Mouse (Mus musculus) A20 (cell line): ENCODE data around the gene Nyx.

Experiments used
- DNase-seq: peaks from one replicate; pipeline ENCODE4 v3.0.0-alpha.2; 2011; ENCODE audit warnings: low read depth, low spot score

The Nyx gene

GRCm38 (mm10) chrX:13492922-13493321, 27.0 kb downstream of the Nyx start:
- DNase-seq = no peak

GRCm38 (mm10) chrX:13494892-13495703, 29.2 kb downstream of the Nyx start:
- no peak for DNase-seq

DNA sequence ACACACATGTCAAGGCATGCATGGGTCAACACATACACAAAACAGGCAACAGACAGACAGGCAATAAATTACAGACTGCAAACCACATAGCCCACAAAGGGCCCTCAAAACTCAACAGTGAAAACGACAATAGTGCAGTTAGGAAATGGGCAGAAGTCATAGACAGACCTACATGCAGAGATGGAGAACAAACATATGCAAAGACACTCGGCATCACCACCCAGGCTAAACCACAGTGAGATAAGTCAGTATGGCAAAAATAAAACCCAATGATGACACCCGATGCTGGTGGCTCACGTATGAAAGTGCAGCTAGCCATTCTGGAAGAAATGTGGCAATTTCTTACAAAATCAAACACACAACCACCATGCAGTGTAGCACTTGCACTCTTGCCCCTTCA, 34.4 kb downstream of the Nyx start:
- no peak for DNase-seq

DNA sequence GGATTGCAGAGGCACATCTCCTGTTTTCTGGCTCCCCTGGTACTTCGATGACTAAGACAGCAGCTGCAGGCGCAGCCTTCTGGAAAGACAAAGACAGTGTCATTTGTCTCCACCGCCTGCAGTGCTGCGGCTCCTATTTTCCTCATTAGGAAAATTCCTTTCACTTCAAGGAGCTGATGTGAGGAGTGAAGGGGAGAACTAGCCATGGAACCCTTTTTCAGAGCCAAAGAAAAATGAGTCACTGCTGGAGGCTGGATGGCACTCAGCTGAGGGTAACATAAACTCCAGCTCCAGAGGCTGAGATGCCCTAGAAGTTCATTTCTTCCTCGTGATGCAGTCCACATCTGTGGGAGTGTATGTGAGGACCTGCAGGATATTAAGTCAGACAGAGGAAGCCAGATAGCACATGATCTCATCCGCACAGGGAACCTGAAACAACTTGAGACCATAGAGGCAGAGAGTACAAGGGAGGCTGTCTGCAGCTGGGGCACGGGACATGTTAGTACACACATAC, 37.0 kb downstream of the Nyx start:
- no peak for DNase-seq

- no peak for DNase-seq
These were observed 38.5 kb downstream of the Nyx start for GRCm38 (mm10) chrX:13504389-13504788.

- DNase-seq = no peak
These were observed 40.5 kb downstream of the Nyx start for GRCm38 (mm10) chrX:13506376-13506775.

DNA sequence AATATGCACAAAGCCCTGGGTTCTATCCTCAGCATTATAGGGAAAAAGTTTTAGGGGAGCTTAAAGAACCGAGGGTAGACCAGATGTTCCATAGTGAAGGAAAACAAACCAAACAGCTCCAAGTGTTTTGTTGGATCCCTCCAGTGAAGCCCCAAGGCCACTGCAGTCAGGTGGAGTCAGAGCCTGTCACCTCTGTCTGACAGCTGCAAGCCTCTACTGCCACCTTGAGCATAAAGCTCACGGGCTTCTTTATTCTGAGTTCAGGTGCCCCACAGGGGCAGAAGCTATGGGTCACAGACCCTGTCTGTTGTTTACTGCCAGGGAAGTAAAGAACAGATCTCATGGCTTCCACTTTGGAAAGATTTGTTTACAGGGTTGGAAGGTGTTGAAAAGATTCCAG, 47.2 kb downstream of the Nyx start:
- peak; percentile 33 for DNase-seq

- DNase-seq = no peak
These were observed 48.0 kb downstream of the Nyx start for GRCm38 (mm10) chrX:13513864-13514263.

DNA sequence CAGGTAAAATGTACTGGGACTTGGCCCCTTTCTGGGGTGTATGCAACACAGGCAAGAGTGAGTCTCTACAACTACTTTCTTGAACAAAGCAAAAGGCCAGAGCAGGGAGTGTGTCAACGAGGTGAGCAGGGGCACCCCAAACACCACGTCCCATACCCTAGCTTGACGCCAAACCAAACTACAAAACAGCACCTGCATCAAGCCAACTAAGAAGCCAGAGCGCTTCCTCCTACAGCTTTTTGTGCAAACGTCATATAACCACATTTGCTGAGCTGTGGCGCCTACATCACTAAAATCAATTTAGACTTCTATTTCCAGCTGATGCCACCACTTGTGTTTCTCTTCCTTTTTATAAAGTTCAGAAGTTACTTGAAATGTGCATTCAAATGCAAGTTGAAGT, 50.5 kb downstream of the Nyx start:
- DNase-seq = peak; percentile 62

GRCm38 (mm10) chrX:13518019-13518418, 52.1 kb downstream of the Nyx start:
- DNase-seq = no peak

DNA sequence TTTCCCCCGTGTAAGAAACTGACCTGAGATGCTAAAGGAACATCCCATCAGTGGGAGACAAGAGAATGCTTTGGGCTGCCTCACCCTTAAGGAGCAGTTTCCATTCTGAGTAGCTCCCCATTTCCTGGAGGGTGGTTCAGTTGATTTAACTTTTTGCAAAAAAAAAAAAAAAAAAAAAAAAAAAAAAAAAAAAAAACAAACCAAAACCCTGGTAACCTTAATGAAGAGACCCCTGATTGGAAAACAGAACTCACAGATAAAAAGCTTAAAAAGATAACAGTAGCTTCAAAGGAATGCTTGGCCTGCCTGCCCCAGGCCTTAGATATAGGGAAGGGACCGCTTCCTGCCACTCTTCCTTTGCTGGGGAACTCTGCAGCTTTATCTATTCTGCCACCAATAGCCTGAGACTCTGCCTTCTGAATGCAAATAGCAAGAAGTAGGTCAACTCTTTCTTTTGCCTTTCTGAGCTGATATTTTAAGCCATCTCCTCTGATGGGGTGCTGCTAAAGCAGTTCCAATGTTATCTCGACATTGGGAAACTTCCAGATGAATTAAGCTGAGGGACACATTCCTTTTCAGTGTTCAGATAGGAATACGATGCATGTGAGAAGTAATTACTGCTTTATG, 53.0 kb downstream of the Nyx start:
- DNase-seq = no peak

DNA sequence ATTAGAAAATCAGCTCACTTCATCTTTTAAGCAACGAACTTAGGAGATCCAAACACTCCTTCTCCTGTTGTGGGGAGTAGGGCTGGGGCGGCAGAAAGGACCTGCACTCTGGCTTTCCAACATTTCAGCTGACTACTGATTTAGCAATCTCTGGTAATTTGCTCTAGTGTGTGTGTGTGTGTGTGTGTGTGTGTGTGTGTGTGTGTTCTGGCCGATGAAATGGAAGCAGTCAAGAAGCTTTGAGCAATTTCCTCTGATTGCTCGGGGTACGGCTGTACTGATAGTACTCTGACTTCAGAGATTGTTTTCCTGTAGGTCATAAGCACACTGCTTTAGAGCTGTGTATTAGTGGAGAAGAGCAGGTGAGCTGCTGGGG, 53.5 kb downstream of the Nyx start:
- no peak for DNase-seq

- DNase-seq = no peak
These were observed 54.7 kb downstream of the Nyx start for GRCm38 (mm10) chrX:13520566-13520965.

DNA sequence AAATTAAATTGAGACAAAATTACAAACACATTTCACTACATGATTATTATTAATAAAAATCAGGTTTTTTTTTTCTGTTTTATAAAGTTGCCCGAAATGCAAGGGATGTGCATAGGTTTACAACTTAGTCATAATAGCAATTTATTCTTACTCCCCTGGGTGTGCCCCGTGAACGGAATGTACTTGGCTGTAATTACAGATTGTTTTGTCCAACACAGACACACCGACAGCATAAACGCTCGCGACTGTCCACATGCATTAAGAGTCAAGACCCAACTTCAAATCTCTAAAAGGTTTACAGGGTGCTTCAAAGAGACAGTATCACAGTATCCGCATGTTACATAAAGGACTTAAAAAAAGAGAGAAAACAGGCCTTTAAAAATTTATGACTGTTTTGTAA, 55.4 kb downstream of the Nyx start:
- DNase-seq = no peak
